Mouse (Mus musculus): ENCODE measurements at regions not wholly inside any gene's neighbourhood (a gene's known extent, or its start where the extent isn't known, plus 50 kb on each side); places are given as distances from the start of the nearest gene placed in this dataset.

DNA sequence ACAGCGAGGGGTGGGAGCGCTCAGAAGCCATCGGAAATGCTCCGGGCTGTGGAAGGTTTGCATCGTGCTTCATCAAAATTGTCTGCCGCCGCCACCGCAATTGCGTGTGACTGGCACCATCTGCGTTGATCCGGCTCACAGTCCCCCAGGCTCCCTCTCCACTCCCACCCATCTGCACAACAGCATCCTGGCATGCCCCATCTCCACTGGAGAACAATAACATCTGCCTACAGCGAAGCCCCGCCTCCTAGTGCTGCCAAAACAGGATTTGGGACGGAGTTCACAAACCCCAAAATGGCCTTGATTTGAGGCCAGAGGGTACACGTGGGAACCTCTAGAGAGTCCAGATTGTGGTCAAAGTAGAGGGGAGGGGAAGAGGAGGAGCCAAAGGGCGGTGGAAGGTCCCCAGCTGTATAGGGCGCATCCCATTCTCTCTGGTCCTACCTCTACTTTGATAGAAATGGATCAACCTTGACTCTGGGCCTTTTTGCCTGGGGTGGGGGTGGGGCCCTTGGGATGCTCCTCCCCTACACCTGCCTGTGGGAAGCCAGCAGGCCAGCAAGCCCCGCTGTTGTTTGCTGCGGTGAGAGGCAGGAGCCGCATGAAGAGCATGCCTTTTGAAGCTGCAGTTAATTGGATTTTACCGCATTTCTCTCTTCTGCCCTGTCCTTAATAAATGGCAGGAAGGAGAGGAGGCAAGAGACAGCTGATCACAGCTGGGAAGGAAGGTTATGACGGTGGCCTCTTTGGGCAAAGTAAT, 195.6 kb upstream of the Rpl38 start:
- TF ChIP-seq POLR2A (IDR thresholded peaks at IDR 0.05; ENCODE audit: insufficient read depth, low read depth, low read length) = no peak
- TF ChIP-seq CTCF (IDR thresholded peaks at IDR 0.05; ENCODE audit: insufficient read depth, low read depth, low read length) = no peak
